Mouse (Mus musculus): ENCODE measurements around the gene Arhgap21. TPM values are rescaled to one million over a fixed set of nuclear protein-coding genes. Genes with fewer than 3 reads are reported as not detected.

Gene Arhgap21
- polyA plus RNA-seq, 1 experiment from 2014 or later, result 40.9 TPM

GRCm38 (mm10) chr2:20801236-20801890 lies 167.3 kb downstream of the Arhgap21 start:
- Histone ChIP-seq H3K27ac (ENCODE audit: low read length) (no peak overlapping the region), H3K36me3 (ENCODE audit: control insufficient read depth, insufficient read depth) (no peaks in the 10 kb centered on the region), H3K4me3 (replicated peaks; ENCODE audit: low read length) (no peak overlapping the region), H3K9ac (replicated peaks; ENCODE audit: low read depth, low read length) (no peak overlapping the region), H3K4me1 (replicated peaks; ENCODE audit: control insufficient read depth, insufficient read depth, low read length) (no peaks in the 10 kb centered on the region), H3K4me2 (ENCODE audit: low read length) (no peak overlapping the region), H3K9me3 (ENCODE audit: control insufficient read depth, low read length) (no peaks in the 10 kb centered on the region), H3K27me3 (replicated peaks; ENCODE audit: control insufficient read depth, insufficient read depth, low read length) (no peaks in the 10 kb centered on the region)
- 70% methylated on average over 8 of the region's 8 CpGs for WGBS
- ATAC-seq, result no peak

Other genes starting within 250 kb of the Arhgap21 start
- gene Enkur, start 236.5 kb upstream of the Arhgap21 start, polyA plus RNA-seq (2015; fragmentation: Nextera tagmentation; extraction: Ambion mirVana), result 2.7 and 3.4 TPM in 2 replicates
- gene Thnsl1, start 236.8 kb upstream of the Arhgap21 start, polyA plus RNA-seq (2015; fragmentation: Nextera tagmentation; extraction: Ambion mirVana), result 25.4 and 28.8 TPM in 2 replicates